Mouse (Mus musculus) gastrocnemius, adult 2 months (tissue): ENCODE results near the gene Fryl. TPM values are rescaled to one million over a fixed set of nuclear protein-coding genes. Genes with fewer than 3 reads are reported as not detected.

Experiments used
- DNase-seq: peaks from one replicate; pipeline ENCODE4 v3.0.0; 2022
- H3K27ac ChIP-seq: fragments of 200-600 bp; 2 replicates; pipeline ENCODE4 v1.8.1; 2022; ENCODE audit warnings: mild to moderate bottlenecking
- H3K4me3 ChIP-seq: fragments of 200-600 bp; 2 replicates; pipeline ENCODE4 v1.8.1; 2022; ENCODE audit warnings: mild to moderate bottlenecking, moderate library complexity
- CTCF ChIP-seq: fragments of 200-600 bp; IDR thresholded peaks from 2 replicates; pipeline ENCODE4 v1.8.1; 2022; ENCODE audit warnings: antibody characterized with exemption, mild to moderate bottlenecking, moderate library complexity
- intact Hi-C: fragments of 180-260 bp; cut with DNase I; formaldehyde crosslinking; loops from one replicate; pipeline ENCODE4 v1.15.1; 2025
- total RNA-seq, 2 experiments: library from RNA; stranded (reverse); gene quantifications; 2 replicates each; pipeline ENCODE4 v1.2.3; 2021

The Fryl gene
- total RNA-seq, 2 experiments from 2014 or later, result 14.6 to 23.5 TPM

DNA sequence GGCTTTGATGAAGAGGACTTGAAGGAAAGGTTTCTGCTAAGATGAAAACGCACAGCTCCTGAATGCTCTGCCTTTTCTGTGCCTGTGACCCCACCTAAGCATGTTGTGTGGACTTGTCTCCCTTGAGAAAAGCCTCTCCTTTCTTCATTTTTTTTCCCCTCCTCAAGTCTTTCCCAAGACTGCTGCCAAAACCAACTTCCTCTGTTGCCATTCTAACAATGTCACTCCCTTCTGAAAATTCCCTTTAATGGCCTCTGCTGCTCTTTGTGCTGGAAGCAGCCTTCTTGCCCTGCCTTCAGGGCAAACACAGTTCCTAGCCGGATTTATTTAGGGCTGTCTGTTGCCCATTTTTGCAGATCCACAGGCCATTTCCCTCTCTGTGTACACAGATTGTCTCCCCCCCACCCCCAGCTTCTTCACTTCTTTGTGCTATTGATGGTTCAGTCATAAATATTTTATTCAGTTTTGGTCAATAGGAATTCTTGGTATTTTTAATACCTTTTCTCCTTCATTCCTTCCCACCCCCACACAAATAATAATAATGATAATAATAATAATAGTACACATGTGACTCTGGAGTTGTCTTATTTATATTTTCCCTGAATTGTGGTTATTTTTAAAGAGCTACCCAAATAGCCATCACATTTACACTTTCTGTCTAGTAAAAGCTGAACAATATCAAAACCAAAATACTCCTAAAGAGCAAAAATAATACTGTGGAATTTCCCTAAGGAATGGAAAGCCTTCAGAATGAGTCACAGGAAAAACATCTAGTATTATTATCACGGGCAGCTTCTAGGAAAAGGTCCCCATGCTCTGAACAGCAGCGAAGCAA lies 23.5 kb upstream of the Fryl start:
- H3K27ac ChIP-seq, result peak overlapping the region; percentile 66
- no peak overlapping the region; the same call in 1 of the 2 replicates for H3K4me3 ChIP-seq
- no peak for DNase-seq
- no peak for TF ChIP-seq CTCF
- intact Hi-C loops, result no loop called here

DNA sequence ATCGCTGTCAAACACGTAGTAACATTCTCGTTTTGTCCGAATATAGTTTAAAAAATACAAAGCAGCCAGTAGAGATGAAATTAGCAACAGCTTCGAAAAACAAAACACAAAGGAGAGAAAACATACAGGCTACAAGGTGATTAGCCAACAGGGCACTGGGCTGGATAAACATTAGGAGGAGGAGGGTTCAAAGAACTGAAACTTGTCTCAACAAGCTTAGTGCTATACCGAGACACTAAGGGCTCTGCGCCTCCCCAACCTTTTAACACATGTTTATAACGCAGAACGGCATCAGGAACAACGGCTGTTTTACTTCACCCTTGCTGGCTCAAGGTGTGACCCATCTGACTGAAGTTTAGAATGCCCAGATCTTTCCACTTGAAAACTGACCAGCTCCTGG lies 22.8 kb upstream of the Fryl start:
- no peak for TF ChIP-seq CTCF
- no peak for DNase-seq
- Histone ChIP-seq H3K4me3 (peak overlapping the region; percentile 2; the same call in 1 of the 2 replicates), H3K27ac (peak overlapping the region; percentile 66)
- intact Hi-C loops, result no loop called here

DNA sequence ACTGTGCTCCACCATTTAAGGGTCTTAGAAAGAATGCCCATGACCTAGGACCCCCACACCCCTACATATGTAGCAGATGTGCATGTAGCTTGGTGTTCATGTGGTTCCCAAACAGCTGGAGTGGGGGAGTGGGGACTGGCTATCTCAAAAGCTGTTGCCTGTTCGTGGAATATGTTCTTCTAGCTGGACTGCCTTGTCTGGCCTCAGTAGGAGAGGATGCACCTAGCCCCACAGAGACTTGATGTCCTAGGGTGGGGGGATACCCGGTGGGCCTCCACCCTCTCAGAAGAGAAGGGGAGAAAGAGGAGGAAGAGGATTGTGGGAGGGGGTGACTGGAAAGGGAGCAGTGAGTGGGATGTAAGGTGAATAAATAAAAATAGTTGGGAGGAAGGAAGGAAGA lies 18.5 kb upstream of the Fryl start:
- Histone ChIP-seq H3K4me3 (no peak overlapping the region), H3K27ac (no peak overlapping the region)
- intact Hi-C loops, result loop anchor here (5.0 kb wide), 1 partner anchor 143 kb away; no protein-coding TSS in a partner anchor
- DNase-seq, result no peak
- TF ChIP-seq CTCF, result no peak

DNA sequence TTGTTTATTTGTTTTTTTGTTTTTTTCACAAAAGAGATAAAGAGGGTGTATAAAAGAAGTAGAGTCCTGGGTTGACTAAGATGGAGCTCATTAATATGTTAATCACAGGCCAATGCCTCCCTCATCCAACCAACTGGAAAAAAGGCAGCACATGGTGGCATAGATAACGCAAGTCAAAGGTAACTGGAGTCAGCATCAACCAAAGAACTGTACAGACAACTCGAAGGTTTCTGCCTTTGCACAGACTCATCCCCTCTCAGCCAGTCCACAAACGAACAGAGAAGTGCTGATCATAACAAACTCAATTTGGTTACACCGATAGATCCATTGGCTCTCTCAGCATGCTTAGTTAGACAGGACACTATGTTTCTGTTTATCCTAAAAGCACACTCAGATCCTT lies 16.8 kb upstream of the Fryl start:
- intact Hi-C loops, result loop anchor here (5.0 kb wide), 1 partner anchor 141 kb away; no protein-coding TSS in a partner anchor
- no peak for TF ChIP-seq CTCF
- DNase-seq, result no peak
- no peak overlapping the region for H3K4me3 ChIP-seq
- H3K27ac ChIP-seq, result peak overlapping the region; percentile 63; the same call in 1 of the 2 replicates

DNA sequence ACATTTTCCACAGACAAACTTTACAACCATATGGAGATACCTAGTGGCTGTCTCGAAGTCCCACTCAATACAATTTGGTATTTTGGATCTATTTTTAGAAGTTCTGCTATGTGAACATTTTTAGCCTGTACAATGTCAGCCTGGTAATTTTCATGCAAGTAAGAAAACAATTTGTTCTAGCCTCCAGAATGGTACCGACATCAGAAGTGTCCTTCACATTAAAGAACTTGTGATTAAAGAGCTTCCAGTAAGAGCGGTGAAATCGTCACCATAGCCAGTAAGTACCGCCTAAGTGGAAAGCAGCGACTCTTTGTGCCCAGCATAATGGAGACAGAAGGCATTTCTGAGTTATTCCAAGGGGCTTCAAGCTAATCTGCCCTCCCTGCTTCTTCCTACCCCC lies 14.2 kb upstream of the Fryl start:
- Histone ChIP-seq H3K4me3 (no peak overlapping the region), H3K27ac (no peak overlapping the region)
- TF ChIP-seq CTCF, result no peak
- intact Hi-C loops, result loop anchor here (5.0 kb wide), 1 partner anchor 138 kb away; no protein-coding TSS in a partner anchor
- DNase-seq, result no peak

DNA sequence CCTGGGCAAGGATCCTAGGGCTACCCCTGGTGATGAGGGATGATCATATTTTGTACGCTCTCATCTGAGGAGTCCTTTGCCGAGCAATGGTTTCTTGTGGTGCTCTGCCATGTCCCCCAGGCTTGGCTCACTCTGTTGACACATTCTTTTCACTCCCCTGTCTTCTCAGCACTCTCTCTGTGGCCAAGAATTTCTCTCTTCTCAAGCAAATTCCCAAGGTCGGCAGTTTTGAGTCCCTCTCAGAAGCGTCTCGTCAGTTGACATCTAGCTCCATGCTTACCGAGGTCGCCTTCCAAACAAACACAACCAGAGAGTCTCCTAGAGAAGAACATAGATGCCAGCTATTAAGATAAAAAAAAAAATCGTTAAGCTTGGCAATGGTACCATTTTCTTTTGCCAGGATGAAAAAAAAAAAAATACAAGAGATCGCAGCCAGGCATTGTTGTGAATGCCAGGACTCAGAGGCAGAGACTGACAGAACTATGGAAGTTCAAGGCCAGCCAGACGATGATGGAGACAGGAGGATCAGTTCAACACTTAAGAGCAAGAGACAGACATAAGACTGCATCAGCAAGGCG lies 12.3 kb upstream of the Fryl start:
- no peak overlapping the region for H3K27ac ChIP-seq
- H3K4me3 ChIP-seq, result no peak overlapping the region
- intact Hi-C loops, result no loop called here
- DNase-seq, result no peak
- no peak for TF ChIP-seq CTCF

DNA sequence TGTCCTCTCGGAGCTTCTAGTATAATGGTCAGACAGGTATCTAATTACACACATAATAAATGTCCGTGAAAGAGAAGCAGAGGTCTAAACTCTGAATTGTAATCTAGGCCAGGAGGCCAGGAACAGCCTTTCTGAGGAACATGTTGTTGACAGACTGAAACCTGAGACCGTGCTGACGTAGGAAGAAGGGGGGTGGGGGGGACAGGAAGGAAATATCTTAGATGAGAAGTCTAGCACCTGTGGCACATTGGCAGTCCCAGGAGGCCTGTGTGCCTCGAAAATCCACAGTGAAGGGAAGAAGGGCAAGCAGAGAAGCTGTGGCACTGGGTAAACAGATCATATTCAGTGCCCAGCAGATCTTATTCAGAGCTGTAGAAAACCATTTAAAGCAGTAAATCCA lies 9.0 kb upstream of the Fryl start:
- Histone ChIP-seq H3K4me3 (no peak overlapping the region), H3K27ac (peak overlapping the region; percentile 90)
- intact Hi-C loops, result no loop called here
- TF ChIP-seq CTCF, result no peak
- peak; percentile 73 for DNase-seq

DNA sequence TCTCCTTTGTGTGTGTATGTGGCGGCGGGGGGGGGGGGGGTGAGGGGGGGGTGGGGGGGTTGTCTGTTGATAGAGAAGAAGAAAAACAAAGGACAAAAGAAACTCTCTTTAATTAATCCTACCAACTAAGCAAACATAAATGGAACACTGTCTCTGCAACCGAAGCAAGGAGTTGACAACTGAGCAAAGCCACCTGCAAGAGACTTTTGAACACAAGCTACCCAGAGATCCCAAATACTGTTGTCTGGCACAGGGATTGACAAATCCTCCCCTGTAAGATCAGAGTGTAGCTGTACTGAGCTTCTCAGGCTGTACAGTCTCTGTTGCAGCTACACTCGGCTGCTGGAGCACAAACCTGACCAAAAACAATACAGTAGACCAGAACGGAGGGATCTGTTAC lies 7.7 kb upstream of the Fryl start:
- intact Hi-C loops, result no loop called here
- peak overlapping the region; percentile 46; the same call in 1 of the 2 replicates for H3K27ac ChIP-seq
- no peak for DNase-seq
- no peak overlapping the region for H3K4me3 ChIP-seq
- no peak for TF ChIP-seq CTCF

DNA sequence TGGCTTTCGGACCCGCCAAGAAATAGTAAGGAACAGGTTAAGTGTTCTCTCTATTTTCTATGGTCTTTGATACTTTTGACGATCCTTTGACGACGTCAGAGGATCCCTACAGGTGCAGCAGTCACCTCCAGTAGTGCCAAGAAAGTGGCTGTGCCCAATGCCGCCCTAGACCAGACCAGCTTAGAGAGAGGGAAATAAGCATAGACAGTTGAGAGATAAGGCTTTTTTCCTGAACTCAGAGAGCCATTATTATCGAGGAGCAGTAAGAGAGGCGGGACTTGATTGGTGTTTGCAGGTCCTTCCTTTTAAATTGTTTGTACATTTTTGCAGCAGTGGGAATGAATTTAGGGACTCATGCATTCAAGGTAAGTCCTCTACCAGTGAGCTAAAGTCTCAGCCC lies 1.3 kb upstream of the Fryl start:
- TF ChIP-seq CTCF, result no peak
- DNase-seq, result no peak
- Histone ChIP-seq H3K4me3 (peak overlapping the region; percentile 75), H3K27ac (peak overlapping the region; percentile 87)
- intact Hi-C loops, result loop anchor here (5.0 kb wide), 3 partner anchors 35 to 125 kb away; partner anchors contain the start of gene Ociad1

DNA sequence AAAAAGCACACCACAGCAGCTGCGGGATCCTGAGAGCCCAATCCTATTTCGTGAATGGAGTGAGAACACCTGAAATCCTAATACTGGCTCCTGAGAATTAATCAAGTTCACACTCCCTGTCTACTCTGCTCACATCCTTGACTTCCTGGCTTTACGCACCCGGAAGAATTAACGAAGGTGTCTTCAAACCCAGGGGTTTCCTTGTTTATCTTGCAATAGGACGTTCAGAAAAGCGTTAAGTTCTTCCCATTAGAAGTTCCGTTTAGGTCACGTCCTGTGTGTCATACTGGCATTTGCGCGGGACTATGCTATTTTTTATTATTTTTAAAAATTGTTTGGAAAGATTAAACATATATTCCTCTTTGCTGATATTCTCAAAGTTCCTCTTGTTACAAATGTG lies 677 bp upstream of the Fryl start:
- TF ChIP-seq CTCF, result no peak
- DNase-seq, result no peak
- Histone ChIP-seq H3K4me3 (peak overlapping the region; percentile 75), H3K27ac (peak overlapping the region; percentile 87)
- intact Hi-C loops, result loop anchor here (5.0 kb wide), 3 partner anchors 35 to 125 kb away; partner anchors contain the start of gene Ociad1

DNA sequence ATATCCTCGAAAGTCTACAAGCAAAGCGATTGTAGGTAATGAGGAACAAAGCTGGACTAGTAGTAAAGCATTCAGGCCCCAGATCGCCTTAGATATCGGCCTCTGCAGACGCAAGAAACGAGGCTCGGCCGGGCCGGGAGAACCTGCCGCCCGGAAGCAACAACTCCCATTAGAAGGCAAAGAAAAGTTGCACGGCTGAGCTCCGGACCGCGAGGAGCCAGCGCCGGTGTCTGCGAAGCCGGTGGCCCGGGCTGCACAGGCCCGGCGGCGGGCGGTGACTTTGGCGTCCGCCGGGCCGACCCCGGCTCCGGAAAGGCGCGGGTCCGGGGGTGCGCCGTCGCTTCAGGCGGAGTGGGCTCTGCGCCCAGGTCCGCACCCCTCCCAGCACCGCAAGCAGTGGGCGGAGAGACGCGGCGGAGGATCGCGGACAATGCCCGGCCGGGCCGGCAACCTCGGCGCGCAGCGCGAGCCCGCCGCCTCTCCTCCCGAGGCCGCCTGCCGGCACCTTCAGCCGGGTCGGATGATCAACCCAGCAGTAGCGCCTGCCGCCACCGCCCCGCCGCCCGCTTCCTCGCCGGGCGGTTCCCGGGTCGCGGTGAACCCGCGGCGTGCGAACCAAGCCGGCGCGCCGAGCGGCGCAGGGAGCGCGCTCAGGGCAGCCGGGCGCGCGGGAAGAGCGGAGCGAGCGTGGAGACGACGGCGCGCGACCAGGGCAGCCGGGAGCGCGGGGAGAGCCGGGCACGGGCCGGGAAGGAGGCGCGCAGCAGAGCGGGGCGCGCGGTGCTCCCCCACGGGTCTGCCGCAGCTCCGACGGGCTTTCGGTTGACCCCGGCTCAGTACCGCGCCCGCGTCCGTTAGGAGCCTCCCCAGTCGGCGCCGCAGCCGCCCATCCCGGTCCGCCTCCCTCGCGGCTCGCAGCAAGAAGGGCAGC lies 833 bp downstream of the Fryl start:
- intact Hi-C loops, result loop anchor here (5.0 kb wide), 3 partner anchors 37 to 127 kb away; partner anchors contain the start of gene Ociad1
- Histone ChIP-seq H3K4me3 (peak overlapping the region; percentile 90), H3K27ac (peak overlapping the region; percentile 92)
- TF ChIP-seq CTCF, result peak; percentile 4; the same call in 1 of the 2 replicates
- DNase-seq, result peak; percentile 78

DNA sequence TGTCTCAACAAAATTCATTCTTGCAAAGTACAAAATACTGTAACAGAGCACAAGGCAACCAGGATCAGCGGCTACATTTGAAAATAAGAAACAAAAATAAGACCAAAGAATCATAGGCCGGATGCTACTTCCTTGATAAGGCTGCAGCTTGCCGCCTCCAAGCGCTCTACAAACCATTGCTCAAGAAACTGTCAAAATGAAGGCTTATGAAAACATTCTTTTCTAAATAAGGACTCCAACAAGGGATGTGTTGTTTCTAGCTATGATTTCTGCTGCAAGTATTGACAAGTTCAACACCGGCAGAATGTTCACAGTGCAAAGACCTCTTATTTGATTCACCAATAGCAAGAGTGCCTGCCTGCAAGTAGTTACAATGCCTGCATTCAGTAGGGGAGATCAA lies 1.8 kb downstream of the Fryl start:
- no peak for DNase-seq
- no peak for TF ChIP-seq CTCF
- peak overlapping the region; percentile 92 for H3K27ac ChIP-seq
- peak overlapping the region; percentile 90 for H3K4me3 ChIP-seq
- intact Hi-C loops, result loop anchor here (5.0 kb wide), 3 partner anchors 38 to 128 kb away; partner anchors contain the start of gene Ociad1
